Mouse (Mus musculus) heart, embryonic 12.5 days (tissue): ENCODE measurements around the gene Slc25a38. TPM values are rescaled to one million over a fixed set of nuclear protein-coding genes. Genes with fewer than 3 reads are reported as not detected.
A peak's percentile ranks its signal among the peaks of the same experiment; 100 is the strongest.

ENCODE experiments used
- ATAC-seq: fragments of 200-750 bp; cut with Nextera tagmentation; 2 replicates; pipeline ENCODE4 v1.8.0; 2017; ENCODE audit warnings: moderate TSS enrichment, moderate library complexity; ENCODE audit not compliant: insufficient number of reproducible peaks, low FRiP score
- H3K27ac ChIP-seq: fragments of 300-500 bp; sonication (generic); 2 replicates; pipeline ENCODE4 v1.5.1; 2016; ENCODE audit warnings: mild to moderate bottlenecking, moderate library complexity; ENCODE audit not compliant: poor library complexity, severe bottlenecking
- H3K27me3 ChIP-seq: fragments of 300-500 bp; sonication (generic); replicated peaks from 2 replicates; pipeline ENCODE4 v1.6.1; 2016; ENCODE audit warnings: mild to moderate bottlenecking, moderate library complexity
- H3K36me3 ChIP-seq: fragments of 300-500 bp; sonication (generic); 2 replicates; pipeline ENCODE4 v1.6.1; 2016; ENCODE audit warnings: mild to moderate bottlenecking, moderate library complexity
- H3K4me1 ChIP-seq: fragments of 300-500 bp; sonication (generic); replicated peaks from 2 replicates; pipeline ENCODE4 v1.6.1; 2016; ENCODE audit warnings: mild to moderate bottlenecking
- H3K4me2 ChIP-seq: fragments of 300-500 bp; sonication (generic); 2 replicates; pipeline ENCODE4 v1.6.1; 2016; ENCODE audit warnings: mild to moderate bottlenecking, moderate library complexity
- H3K4me3 ChIP-seq: fragments of 300-500 bp; sonication (generic); 2 replicates; pipeline ENCODE4 v1.5.1; 2016; ENCODE audit warnings: mild to moderate bottlenecking
- H3K9ac ChIP-seq: fragments of 300-500 bp; sonication (generic); 2 replicates; pipeline ENCODE4 v1.6.1; 2016; ENCODE audit warnings: mild to moderate bottlenecking, moderate library complexity
- H3K9me3 ChIP-seq: fragments of 300-500 bp; sonication (generic); replicated peaks from 2 replicates; pipeline ENCODE4 v1.6.1; 2016; ENCODE audit warnings: mild to moderate bottlenecking, moderate library complexity
- WGBS: fragments of 180-500 bp; shearing (Covaris S2); methylation state at CpG from one replicate; pipeline ENCODE4 v1.1.7; 2016; 5-methylcytosine and 5-hydroxymethylcytosine counted together
- polyA plus RNA-seq: library from polyadenylated mRNA; unstranded; fragments of >200 nt; fragmentation: Nextera tagmentation; extraction: Ambion mirVana; gene quantifications from 2 replicates; pipeline ENCODE4 v1.2.1, GENCODE M21; 2016

Gene Slc25a38
- polyA plus RNA-seq, 1 experiment from 2014 or later: 24.9 TPM

GRCm38 (mm10) chr9:120120503-120120902, 10.3 kb downstream of the Slc25a38 start:
- no peak overlapping the region for H3K9ac ChIP-seq
- no peaks in the 10 kb centered on the region for H3K9me3 ChIP-seq
- no peak overlapping the region for H3K4me2 ChIP-seq
- H3K36me3 ChIP-seq: peaks cover 68% of the 10 kb centered on the region
- no peaks in the 10 kb centered on the region for H3K27me3 ChIP-seq
- no peak overlapping the region for H3K4me3 ChIP-seq
- peaks cover 8% of the 10 kb centered on the region for H3K4me1 ChIP-seq
- no peak overlapping the region for H3K27ac ChIP-seq
- WGBS: 90% methylated on average over 7 of the region's 7 CpGs
- ATAC-seq: no peak

- Histone ChIP-seq H3K4me2 (peak overlapping the region; percentile 67), H3K27ac (peak overlapping the region; percentile 83), H3K4me1 (peaks cover 18% of the 10 kb centered on the region), H3K9me3 (no peaks in the 10 kb centered on the region), H3K4me3 (peak overlapping the region; percentile 76), H3K36me3 (peaks cover 59% of the 10 kb centered on the region), H3K27me3 (no peaks in the 10 kb centered on the region), H3K9ac (peak overlapping the region; percentile 99; the same call in 1 of the 2 replicates)
- no peak for ATAC-seq
- 59% methylated on average over 11 of the region's 11 CpGs for WGBS
Observed at GRCm38 (mm10) chr9:120126868-120127267, 16.7 kb downstream of the Slc25a38 start.

GRCm38 (mm10) chr9:120127538-120128251, 17.5 kb downstream of the Slc25a38 start, which contains the start of gene Rpsa:
Gene Rpsa (plus strand): TSS chr9:120127689.
- ATAC-seq: peak; percentile 96
- peak within 1 kb of the TSS; percentile 86 for H3K4me2 ChIP-seq
- H3K27me3 ChIP-seq: no peaks in the 10 kb centered on the region
- peaks cover 18% of the 10 kb centered on the region for H3K4me1 ChIP-seq
- WGBS: under 1% methylated on average over 72 of the region's 72 CpGs
- peak within 1 kb of the TSS; percentile 76 for H3K4me3 ChIP-seq
- H3K9ac ChIP-seq: peak within 1 kb of the TSS; percentile 99
- H3K9me3 ChIP-seq: no peaks in the 10 kb centered on the region
- H3K36me3 ChIP-seq: peaks cover 59% of the 10 kb centered on the region
- peak within 1 kb of the TSS; percentile 86 for H3K27ac ChIP-seq

- ATAC-seq: no peak
- no peak overlapping the region for H3K27ac ChIP-seq
- H3K36me3 ChIP-seq: peaks cover 46% of the 10 kb centered on the region
- H3K4me2 ChIP-seq: peak overlapping the region; percentile 86
- WGBS: 63% methylated on average over 10 of the region's 10 CpGs
- H3K9me3 ChIP-seq: no peaks in the 10 kb centered on the region
- H3K4me3 ChIP-seq: peak overlapping the region; percentile 76
- H3K27me3 ChIP-seq: no peaks in the 10 kb centered on the region
- H3K9ac ChIP-seq: peak overlapping the region; percentile 99
- peaks cover 18% of the 10 kb centered on the region for H3K4me1 ChIP-seq
Observed at GRCm38 (mm10) chr9:120129276-120129675, 19.1 kb downstream of the Slc25a38 start.

- H3K9ac ChIP-seq: no peak overlapping the region
- peaks cover 44% of the 10 kb centered on the region for H3K36me3 ChIP-seq
- no peak overlapping the region for H3K4me3 ChIP-seq
- ATAC-seq: no peak
- no peak overlapping the region for H3K4me2 ChIP-seq
- peaks cover 17% of the 10 kb centered on the region for H3K4me1 ChIP-seq
- no peak overlapping the region for H3K27ac ChIP-seq
- no peaks in the 10 kb centered on the region for H3K9me3 ChIP-seq
- 84% methylated on average over 3 of the region's 3 CpGs for WGBS
- no peaks in the 10 kb centered on the region for H3K27me3 ChIP-seq
Observed at GRCm38 (mm10) chr9:120131784-120132288, 21.7 kb downstream of the Slc25a38 start.

- Histone ChIP-seq H3K4me3 (no peak overlapping the region), H3K9me3 (no peaks in the 10 kb centered on the region), H3K27ac (no peak overlapping the region; the same call in 1 of the 2 replicates), H3K4me2 (no peak overlapping the region), H3K4me1 (peaks cover 15% of the 10 kb centered on the region), H3K9ac (no peak overlapping the region), H3K27me3 (no peaks in the 10 kb centered on the region), H3K36me3 (peaks cover 44% of the 10 kb centered on the region)
- no peak for ATAC-seq
- WGBS: 35% methylated on average over 8 of the region's 8 CpGs
Observed at GRCm38 (mm10) chr9:120132980-120133754, 23.0 kb downstream of the Slc25a38 start.

GRCm38 (mm10) chr9:120133755-120134475, 23.7 kb downstream of the Slc25a38 start:
- peaks cover 9% of the 10 kb centered on the region for H3K4me1 ChIP-seq
- H3K9ac ChIP-seq: no peak overlapping the region
- no peak overlapping the region for H3K4me3 ChIP-seq
- no peak overlapping the region for H3K4me2 ChIP-seq
- H3K9me3 ChIP-seq: no peaks in the 10 kb centered on the region
- peaks cover 38% of the 10 kb centered on the region for H3K36me3 ChIP-seq
- no peaks in the 10 kb centered on the region for H3K27me3 ChIP-seq
- WGBS: 61% methylated on average over 6 of the region's 6 CpGs
- no peak overlapping the region for H3K27ac ChIP-seq
- no peak for ATAC-seq

- 79% methylated on average over 13 of the region's 13 CpGs for WGBS
- H3K4me2 ChIP-seq: no peak overlapping the region
- H3K9ac ChIP-seq: no peak overlapping the region
- H3K27ac ChIP-seq: no peak overlapping the region
- ATAC-seq: no peak
- peaks cover 31% of the 10 kb centered on the region for H3K36me3 ChIP-seq
- 0 out of 2 replicates have a peak, but pooled peaks cover 2% of the 10 kb centered on the region for H3K4me1 ChIP-seq
- no peaks in the 10 kb centered on the region for H3K27me3 ChIP-seq
- no peaks in the 10 kb centered on the region for H3K9me3 ChIP-seq
- no peak overlapping the region for H3K4me3 ChIP-seq
Observed at GRCm38 (mm10) chr9:120134529-120135160, 24.5 kb downstream of the Slc25a38 start.

- peaks cover 24% of the 10 kb centered on the region for H3K36me3 ChIP-seq
- 86% methylated on average over 11 of the region's 11 CpGs for WGBS
- H3K4me3 ChIP-seq: no peak overlapping the region
- no peak for ATAC-seq
- no peaks in the 10 kb centered on the region for H3K9me3 ChIP-seq
- H3K4me2 ChIP-seq: no peak overlapping the region
- no peak overlapping the region for H3K27ac ChIP-seq
- no peak overlapping the region for H3K9ac ChIP-seq
- H3K4me1 ChIP-seq: no peaks in the 10 kb centered on the region
- H3K27me3 ChIP-seq: no peaks in the 10 kb centered on the region
Observed at GRCm38 (mm10) chr9:120135454-120135853, 25.3 kb downstream of the Slc25a38 start.

- peak; percentile 48; the same call in 1 of the 2 replicates for ATAC-seq
- WGBS: 11% methylated on average over 4 of the region's 4 CpGs
Observed at GRCm38 (mm10) chr9:120140652-120141051, 30.5 kb downstream of the Slc25a38 start.

More at GRCm38 (mm10) chr9:120140652-120141051, 30.5 kb downstream of the Slc25a38 start:
- no peak overlapping the region for H3K4me2 ChIP-seq
- H3K27me3 ChIP-seq: no peaks in the 10 kb centered on the region
- H3K4me3 ChIP-seq: no peak overlapping the region
- H3K9ac ChIP-seq: peak overlapping the region; percentile 33; the same call in 1 of the 2 replicates
- no peaks in the 10 kb centered on the region for H3K4me1 ChIP-seq
- no peak overlapping the region for H3K27ac ChIP-seq
- no peaks in the 10 kb centered on the region for H3K36me3 ChIP-seq
- H3K9me3 ChIP-seq: no peaks in the 10 kb centered on the region
